Mouse (Mus musculus): ENCODE measurements at regions not wholly inside any gene's neighbourhood (a gene's known extent, or its start where the extent isn't known, plus 50 kb on each side); places are given as distances from the start of the nearest gene placed in this dataset.
"Not testable (repeated sequence)": the region's sequence is repeated elsewhere in the genome, so short reads cannot be mapped to it uniquely, and the experiment has no call there.

GRCm38 (mm10) chr5:59945761-59946160 lies 1862.9 kb upstream of the G6pd2 start:
- Histone ChIP-seq H3K4me3 (ENCODE audit: low read depth, low read length) (no peak overlapping the region), H3K36me3 (ENCODE audit: insufficient read depth, low read length) (no peaks in the 10 kb centered on the region), H3K27ac (ENCODE audit: low read length) (no peak overlapping the region), H3K4me2 (replicated peaks; ENCODE audit: low read depth, low read length) (no peak overlapping the region), H3K27me3 (replicated peaks; ENCODE audit: insufficient read depth, low read length) (no peaks in the 10 kb centered on the region), H3K9me3 (ENCODE audit: low read length) (no peaks in the 10 kb centered on the region), H3K9ac (replicated peaks; ENCODE audit: low read depth) (no peak overlapping the region), H3K4me1 (ENCODE audit: insufficient read depth, low read depth, low read length) (no peaks in the 10 kb centered on the region)
- DNase-seq (ENCODE audit: low spot score) = no peak
- no peak for ATAC-seq
- TF ChIP-seq CTCF (IDR thresholded peaks at IDR 0.05) (no peak), EP300 (IDR thresholded peaks at IDR 0.05) (no peak)

- no peak for ATAC-seq
- WGBS = 87% methylated on average over 4 of the region's 4 CpGs
- TF ChIP-seq EP300 (IDR thresholded peaks at IDR 0.05) (no peak), CTCF (IDR thresholded peaks at IDR 0.05) (no peak)
These were observed 1860.6 kb upstream of the G6pd2 start for GRCm38 (mm10) chr5:59947831-59948568.

GRCm38 (mm10) chr5:59956240-59956639 lies 1852.4 kb upstream of the G6pd2 start:
- not testable (repeated sequence) for ATAC-seq; H3K4me3 ChIP-seq (ENCODE audit: low read depth, low read length); H3K36me3 ChIP-seq (ENCODE audit: insufficient read depth, low read length); H3K27ac ChIP-seq (ENCODE audit: low read length); H3K27me3 ChIP-seq (replicated peaks; ENCODE audit: insufficient read depth, low read length); H3K9ac ChIP-seq (replicated peaks; ENCODE audit: low read depth); H3K9me3 ChIP-seq (ENCODE audit: low read length); H3K4me1 ChIP-seq (ENCODE audit: insufficient read depth, low read depth, low read length); DNase-seq (ENCODE audit: low spot score); H3K4me2 ChIP-seq (replicated peaks; ENCODE audit: low read depth, low read length)
- 82% methylated on average over 1 of the region's 7 CpGs for WGBS

More at GRCm38 (mm10) chr5:59947831-59948568, 1860.6 kb upstream of the G6pd2 start:
- no peaks in the 10 kb centered on the region for H3K27me3 ChIP-seq (replicated peaks; ENCODE audit: insufficient read depth, low read length)
- no peak overlapping the region for H3K27ac ChIP-seq (ENCODE audit: low read length)
- H3K36me3 ChIP-seq (ENCODE audit: insufficient read depth, low read length) = no peaks in the 10 kb centered on the region
- no peak for DNase-seq (ENCODE audit: low spot score)
- H3K9me3 ChIP-seq (ENCODE audit: low read length) = no peaks in the 10 kb centered on the region
- H3K9ac ChIP-seq (replicated peaks; ENCODE audit: low read depth) = no peak overlapping the region
- no peak overlapping the region for H3K4me2 ChIP-seq (replicated peaks; ENCODE audit: low read depth, low read length)
- H3K4me1 ChIP-seq (ENCODE audit: insufficient read depth, low read depth, low read length) = no peaks in the 10 kb centered on the region
- no peak overlapping the region for H3K4me3 ChIP-seq (ENCODE audit: low read depth, low read length)

GRCm38 (mm10) chr5:59996698-59997097 lies 1811.9 kb upstream of the G6pd2 start:
- DNase-seq (ENCODE audit: low spot score) = no peak
- Histone ChIP-seq H3K4me2 (replicated peaks; ENCODE audit: low read depth, low read length) (no peak overlapping the region), H3K27ac (ENCODE audit: low read length) (no peak overlapping the region), H3K36me3 (ENCODE audit: insufficient read depth, low read length) (no peaks in the 10 kb centered on the region), H3K27me3 (replicated peaks; ENCODE audit: insufficient read depth, low read length) (no peaks in the 10 kb centered on the region), H3K4me1 (ENCODE audit: insufficient read depth, low read depth, low read length) (no peaks in the 10 kb centered on the region), H3K9ac (replicated peaks; ENCODE audit: low read depth) (no peak overlapping the region), H3K4me3 (ENCODE audit: low read depth, low read length) (no peak overlapping the region), H3K9me3 (ENCODE audit: low read length) (no peaks in the 10 kb centered on the region)
- TF ChIP-seq CTCF (IDR thresholded peaks at IDR 0.05) (peak; percentile 24; the same call in 1 of the 2 replicates), EP300 (IDR thresholded peaks at IDR 0.05) (no peak)
- 59% methylated on average over 3 of the region's 3 CpGs for WGBS
- no peak for ATAC-seq

GRCm38 (mm10) chr5:60042603-60043175 lies 1765.9 kb upstream of the G6pd2 start:
- not testable (repeated sequence) for H3K36me3 ChIP-seq (ENCODE audit: insufficient read depth, low read length); DNase-seq (ENCODE audit: low spot score); H3K27ac ChIP-seq (ENCODE audit: low read length); H3K27me3 ChIP-seq (replicated peaks; ENCODE audit: insufficient read depth, low read length); H3K9me3 ChIP-seq (ENCODE audit: low read length); H3K4me3 ChIP-seq (ENCODE audit: low read depth, low read length); H3K4me1 ChIP-seq (ENCODE audit: insufficient read depth, low read depth, low read length); H3K4me2 ChIP-seq (replicated peaks; ENCODE audit: low read depth, low read length); H3K9ac ChIP-seq (replicated peaks; ENCODE audit: low read depth)
- 90% methylated on average over 6 of the region's 7 CpGs for WGBS
- ATAC-seq = peak; percentile 100

GRCm38 (mm10) chr5:60049053-60049452 lies 1759.6 kb upstream of the G6pd2 start:
- H3K27ac ChIP-seq (ENCODE audit: low read length) = no peak overlapping the region
- whole genome bisulfite sequencing = 83% methylated on average over 3 of the region's 3 CpGs
- H3K27me3 ChIP-seq (replicated peaks; ENCODE audit: insufficient read depth, low read length) = no peaks in the 10 kb centered on the region
- no peaks in the 10 kb centered on the region for H3K9me3 ChIP-seq (ENCODE audit: low read length)
- no peak overlapping the region for H3K4me2 ChIP-seq (replicated peaks; ENCODE audit: low read depth, low read length)
- H3K9ac ChIP-seq (replicated peaks; ENCODE audit: low read depth) = no peak overlapping the region
- H3K4me1 ChIP-seq (ENCODE audit: insufficient read depth, low read depth, low read length) = no peaks in the 10 kb centered on the region
- no peaks in the 10 kb centered on the region for H3K36me3 ChIP-seq (ENCODE audit: insufficient read depth, low read length)
- TF ChIP-seq CTCF (IDR thresholded peaks at IDR 0.05) = no peak
- no peak for TF ChIP-seq EP300 (IDR thresholded peaks at IDR 0.05)
- no peak overlapping the region for H3K4me3 ChIP-seq (ENCODE audit: low read depth, low read length)
- no peak for ATAC-seq
- no peak for DNase-seq (ENCODE audit: low spot score)

Measured in lung, postnatal 0 days (tissue).